Mouse (Mus musculus): ENCODE results near the gene Slc15a1.

Slc15a1 gene

DNA sequence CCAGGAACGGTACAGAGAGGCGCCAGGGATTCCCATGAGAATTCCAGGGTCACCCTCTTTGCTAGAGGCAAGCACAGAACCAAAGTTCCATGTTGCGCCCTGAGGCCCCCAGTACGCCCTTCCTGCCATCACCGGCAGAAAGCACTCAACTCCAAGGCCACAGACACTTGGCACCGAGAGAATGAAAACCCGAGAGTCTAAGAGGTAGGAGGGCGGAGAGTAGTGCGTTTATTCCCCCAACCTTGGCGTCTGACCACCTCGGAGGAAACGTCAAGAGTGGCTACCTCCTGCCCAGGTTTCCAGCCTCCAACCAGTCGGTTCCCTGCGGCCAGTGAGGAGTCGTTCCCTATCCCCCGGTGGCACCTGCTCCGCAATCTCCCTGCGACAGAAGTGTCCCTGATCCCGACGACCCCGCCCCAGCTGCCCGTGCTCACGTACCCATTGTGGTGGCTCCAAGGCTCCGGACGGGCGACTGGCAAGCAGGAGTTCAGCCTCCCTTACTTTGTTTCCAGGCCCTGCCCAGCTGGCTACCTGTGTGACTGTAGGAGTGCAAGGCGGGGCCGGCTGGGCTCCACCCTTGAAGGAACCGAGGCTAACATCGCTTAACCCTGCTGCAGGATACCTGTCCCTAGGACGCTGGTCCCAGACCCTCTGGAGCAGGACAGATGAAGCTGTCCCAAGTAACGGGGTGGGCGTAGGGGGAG lies at the start of gene Slc15a1:
Gene Slc15a1, minus strand, starts transcription at position 472 of the 704 bp plus-strand sequence.
- no peak for DNase-seq (ENCODE audit: low spot score in 2 of 2)

DNA sequence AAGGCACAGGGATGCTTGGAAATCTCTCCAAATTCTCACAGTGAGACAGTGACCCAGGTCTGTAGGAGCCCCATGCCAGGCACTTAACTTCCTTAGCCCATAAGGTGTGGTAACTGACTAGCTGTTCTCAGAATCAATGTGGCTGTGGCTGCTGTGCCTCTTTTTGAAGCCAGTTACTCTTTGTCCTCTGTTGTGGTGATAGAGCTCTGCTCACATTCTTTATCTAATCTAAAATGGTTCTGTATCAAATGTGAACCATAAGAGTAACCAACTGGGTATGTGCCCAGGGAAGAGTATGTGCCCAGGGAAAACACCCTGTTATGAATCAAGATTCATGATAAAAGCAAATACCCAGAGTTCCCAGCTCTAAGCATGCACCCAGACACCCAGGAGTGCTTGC lies 48.7 kb upstream of the Slc15a1 start:
- no peak for DNase-seq (ENCODE audit: low spot score in 2 of 2)

DNA sequence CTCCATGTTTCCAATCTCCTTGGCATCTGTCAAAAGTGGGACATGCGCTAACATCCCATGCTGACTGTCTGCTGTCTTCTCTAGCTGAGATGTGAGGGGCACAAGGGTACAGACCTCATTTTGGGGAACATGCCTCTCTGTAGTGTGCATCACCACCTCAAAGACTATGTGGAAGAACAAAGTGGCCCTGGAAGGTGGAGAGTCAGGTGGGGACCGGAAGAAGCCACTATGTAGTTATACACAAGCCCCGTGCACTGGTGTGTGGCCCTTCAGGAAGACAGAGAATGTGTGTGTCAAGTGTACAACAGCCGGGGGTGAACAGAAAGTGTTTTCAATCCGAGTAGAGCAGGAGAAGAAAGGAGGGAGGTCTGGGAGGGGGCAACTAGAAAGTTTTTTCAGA lies 47.5 kb upstream of the Slc15a1 start:
- DNase-seq (ENCODE audit: low spot score in 2 of 2) = no peak

DNA sequence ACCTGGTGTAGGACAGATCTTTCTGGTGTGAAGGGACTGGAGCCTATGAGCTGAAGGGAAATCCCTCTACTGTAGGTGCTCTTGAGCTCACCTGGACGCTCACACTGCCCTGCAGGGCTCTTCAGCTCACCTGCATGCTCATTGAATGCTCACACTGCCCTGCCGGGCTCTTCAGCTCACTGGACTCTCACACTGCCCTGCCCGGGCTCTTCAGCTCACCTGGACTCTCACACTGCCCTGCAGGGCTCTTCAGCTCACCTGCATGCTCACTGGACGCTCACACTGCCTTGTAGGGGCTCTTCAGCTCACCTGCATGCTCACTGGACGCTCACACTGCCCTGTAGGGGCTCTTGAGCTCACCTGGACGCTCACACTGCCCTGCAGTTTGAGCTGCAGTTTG lies 44.8 kb upstream of the Slc15a1 start:
- DNase-seq (ENCODE audit: low spot score in 2 of 2) = no peak

DNA sequence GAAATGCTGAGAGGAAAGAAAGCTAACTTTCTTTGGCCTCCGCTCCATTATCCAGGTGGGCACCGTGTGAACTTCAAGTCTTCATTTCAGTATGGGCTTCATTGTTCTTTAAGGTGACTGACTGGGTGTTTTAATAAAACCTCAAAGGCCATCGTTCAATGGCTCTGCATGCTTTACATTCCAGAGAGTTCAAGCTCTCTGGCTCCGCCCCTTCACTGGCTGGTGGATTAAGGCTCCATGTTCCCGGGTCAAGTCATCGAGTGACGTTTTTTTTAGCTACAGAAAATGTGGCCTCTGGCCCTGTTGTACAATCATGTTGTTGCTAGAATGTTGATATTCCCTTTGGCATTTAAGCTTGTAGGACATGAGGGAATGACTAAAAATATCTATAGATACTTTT lies 42.7 kb upstream of the Slc15a1 start:
- DNase-seq (ENCODE audit: low spot score in 2 of 2) = no peak

DNA sequence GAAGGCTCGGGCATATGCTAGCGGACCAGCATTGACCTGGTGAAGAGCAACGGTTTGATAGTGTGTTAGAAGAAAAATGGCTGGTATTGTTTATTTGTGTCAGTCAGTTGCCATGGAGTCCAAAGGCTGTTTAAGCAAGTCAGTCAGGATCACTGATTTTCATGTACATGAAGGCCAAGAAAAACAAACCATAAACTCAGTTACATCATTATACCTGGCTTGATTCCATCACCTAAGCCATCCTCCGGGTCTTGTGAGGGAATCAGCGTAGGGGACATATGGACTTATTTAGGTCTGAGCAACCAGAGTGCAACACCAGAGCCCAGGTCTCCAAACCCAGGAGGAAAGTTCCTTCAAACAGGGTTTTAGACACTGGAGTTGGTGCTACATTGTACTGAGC lies 41.6 kb upstream of the Slc15a1 start:
- DNase-seq (ENCODE audit: low spot score in 2 of 2) = no peak

DNA sequence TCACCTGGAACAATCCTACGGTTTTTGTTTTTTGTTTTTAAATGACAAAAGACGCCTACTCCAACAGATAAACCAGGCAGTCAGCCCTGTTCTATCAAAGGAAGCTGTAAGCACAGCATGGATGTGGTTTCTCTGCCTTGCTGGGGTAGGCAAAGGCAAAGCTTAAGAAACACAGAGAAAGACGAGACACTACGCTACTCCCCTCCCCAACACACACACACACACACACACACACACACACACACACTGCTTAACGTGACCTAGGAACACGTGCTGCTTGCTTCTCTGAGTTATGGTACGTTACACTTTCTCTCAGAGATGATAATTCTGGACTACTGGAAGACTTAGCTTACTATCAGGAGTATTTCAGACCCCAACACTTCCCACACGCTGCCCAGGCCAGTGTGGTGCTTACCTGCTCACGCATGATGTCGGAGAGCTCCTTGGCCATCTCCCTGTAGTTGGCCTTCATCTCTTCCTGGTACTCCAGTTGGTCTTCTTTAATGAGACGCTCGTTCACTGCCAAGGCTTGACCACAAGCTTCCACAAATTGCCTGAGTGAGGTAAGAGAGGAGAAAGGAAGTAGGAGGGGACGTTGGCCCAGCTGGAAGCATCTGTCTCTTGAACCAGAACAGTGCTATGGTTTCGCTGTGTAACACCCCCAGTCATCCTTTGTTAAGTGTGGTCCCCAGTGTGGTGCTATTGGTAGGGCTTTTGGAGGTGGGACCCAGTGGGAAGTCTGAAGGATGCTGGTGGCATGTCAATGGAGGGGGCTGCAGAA lies 40.7 kb upstream of the Slc15a1 start:
- DNase-seq (ENCODE audit: low spot score in 2 of 2) = no peak

DNA sequence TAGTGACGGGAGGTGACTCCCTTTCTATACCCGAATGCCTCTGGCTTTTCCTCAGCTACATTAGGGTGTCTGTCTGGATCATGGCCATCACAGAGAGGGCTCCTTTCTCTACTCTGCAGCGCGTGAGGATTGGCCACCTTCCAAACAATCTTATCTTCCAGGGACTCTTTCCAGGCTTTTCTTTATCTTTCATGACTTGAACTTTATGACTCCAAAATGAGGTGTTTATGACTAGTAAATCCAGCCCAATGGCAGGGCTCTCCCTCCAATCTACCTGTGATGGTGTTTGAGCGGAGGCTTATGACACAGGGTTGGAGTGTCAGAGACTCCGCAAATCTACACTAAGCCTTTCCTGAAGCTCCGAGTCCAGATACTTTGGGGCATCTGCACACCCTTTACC lies 36.2 kb upstream of the Slc15a1 start:
- DNase-seq (ENCODE audit: low spot score in 2 of 2) = no peak

DNA sequence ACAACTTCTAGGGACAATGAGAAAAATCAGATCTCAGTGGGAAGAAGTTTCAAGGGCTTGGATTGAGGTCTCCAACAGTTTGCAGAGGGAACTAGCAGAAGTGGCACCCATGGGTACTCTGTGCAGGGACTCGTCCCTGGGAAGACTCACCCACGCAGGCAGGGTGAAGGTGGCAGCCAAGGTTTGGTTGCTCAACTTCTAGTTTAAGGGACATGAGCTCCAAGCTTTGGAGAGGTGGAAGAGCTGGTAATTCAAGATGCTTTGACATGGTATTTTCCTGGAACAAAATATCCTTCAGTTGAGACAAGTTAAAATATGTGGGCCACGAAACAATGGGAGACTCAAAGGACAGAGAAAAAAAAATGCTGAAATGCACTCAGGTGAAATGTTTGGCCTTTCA lies 29.4 kb upstream of the Slc15a1 start:
- no peak for DNase-seq (ENCODE audit: low spot score in 2 of 2)

DNA sequence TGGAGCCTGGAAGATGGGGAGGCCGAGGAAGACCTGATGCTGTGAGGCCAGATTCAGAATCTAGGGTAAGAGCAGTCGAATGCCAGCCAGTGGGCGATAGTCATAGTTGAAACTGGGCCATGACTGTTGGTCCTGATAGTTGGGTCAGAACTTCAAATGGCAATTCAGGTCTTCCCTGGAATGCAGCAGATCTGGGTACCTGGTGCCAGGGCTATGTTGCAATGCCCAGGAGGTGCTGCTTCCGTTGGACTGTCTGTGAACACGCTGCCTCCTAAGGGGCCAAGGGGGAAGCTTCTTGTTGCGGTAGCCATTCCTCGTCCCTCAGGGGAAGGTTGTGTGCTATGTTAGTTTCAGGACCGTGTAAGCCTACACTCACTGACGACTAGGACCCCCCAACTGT lies 25.8 kb upstream of the Slc15a1 start:
- no peak for DNase-seq (ENCODE audit: low spot score in 2 of 2)

DNA sequence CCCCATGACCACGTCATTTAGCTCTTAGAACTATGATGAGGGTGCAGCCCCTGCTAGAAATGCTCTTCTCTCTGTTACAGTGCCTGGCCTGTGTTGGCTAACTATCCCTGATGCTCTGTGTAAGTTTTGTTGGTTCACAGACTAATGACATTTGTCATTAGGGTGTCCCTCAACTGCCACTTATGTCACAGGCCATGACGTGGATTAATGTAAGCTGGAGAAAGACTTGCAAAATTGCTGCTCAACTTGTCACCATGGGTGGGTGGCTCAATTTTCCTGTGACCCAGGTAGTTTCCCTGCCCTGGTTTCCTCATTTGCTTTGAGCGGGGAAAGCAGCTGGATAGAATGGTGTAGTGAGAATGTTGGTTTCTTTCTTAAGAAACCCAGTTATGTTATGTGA lies 22.8 kb upstream of the Slc15a1 start:
- no peak for DNase-seq (ENCODE audit: low spot score in 2 of 2)

DNA sequence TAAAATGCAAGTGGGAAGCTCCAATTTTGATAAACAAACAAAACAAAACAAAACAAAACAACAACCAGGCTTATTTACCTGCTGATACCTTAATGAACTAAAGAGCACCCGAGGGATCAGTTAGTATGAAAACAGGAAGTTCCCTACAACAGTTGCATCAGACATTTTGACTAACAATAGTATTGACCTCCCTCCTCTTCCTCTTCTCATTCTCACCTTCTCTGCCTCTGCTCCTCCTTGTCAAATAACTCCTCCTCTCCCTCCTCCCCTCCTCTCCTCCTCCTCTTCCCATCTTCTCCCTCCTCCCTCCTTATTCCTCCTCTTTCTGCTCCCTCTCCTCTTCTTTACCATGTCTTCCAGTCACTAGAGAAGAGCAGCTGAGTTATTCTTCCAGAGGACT lies 22.1 kb upstream of the Slc15a1 start:
- DNase-seq (ENCODE audit: low spot score in 2 of 2) = no peak

DNA sequence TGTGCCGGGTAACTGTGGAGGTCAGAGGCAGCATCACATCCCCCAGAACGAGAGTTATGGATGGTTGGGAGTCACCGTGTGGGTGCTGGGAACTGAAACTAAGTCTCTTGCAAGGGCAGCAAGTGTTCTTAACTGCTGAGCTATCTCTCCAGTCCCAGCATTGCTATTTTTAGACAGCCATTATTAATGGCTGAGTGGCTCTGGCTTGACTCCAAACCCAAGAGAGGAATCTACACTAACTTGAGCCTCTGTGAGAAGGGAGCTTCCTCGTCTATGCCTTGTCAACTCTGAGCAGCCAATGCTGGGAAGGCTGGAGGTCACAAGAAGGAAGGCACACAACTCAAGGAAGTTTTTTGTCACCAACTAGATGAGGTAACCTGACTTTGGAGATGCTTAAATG lies 16.7 kb upstream of the Slc15a1 start:
- DNase-seq (ENCODE audit: low spot score in 2 of 2) = no peak

DNA sequence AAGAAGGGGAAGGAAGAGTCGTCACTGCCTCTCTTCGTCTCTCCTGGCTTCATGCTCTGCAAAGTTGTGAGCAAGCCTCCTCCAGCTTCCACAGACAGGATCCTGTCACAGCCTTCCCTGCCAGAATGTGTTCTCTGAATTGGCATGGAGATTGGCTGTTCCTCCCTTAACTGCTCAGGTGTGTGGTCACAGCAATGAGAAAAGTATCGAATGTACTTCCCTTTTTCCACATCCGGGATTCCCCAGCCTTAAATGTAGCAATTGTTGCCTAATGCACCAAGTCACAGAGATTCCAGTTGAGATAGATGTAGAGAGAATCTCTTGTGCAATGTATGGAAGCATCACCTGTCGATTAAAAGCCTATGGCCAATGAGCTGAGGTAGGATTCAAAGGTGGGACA lies 11.8 kb upstream of the Slc15a1 start:
- no peak for DNase-seq (ENCODE audit: low spot score in 2 of 2)

DNA sequence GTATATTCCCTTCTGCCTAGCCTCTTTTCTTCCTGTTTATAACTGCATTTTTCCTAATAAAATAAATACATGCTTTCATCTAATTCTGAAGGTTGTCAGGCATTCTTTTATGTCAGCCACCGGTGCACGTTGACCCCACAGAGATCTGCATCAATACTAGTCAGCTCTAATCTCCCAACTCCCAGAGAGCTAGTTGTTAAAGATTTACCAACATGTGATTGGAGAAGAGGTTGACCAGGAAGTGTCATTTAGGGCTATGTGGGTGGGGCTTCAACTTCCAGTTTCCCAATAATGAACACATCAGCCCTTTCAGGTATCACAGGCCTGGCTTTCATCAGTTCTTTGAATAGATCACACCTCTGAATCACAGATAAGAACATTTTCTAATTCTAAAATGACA lies 3.9 kb upstream of the Slc15a1 start:
- DNase-seq (ENCODE audit: low spot score in 2 of 2) = no peak

DNA sequence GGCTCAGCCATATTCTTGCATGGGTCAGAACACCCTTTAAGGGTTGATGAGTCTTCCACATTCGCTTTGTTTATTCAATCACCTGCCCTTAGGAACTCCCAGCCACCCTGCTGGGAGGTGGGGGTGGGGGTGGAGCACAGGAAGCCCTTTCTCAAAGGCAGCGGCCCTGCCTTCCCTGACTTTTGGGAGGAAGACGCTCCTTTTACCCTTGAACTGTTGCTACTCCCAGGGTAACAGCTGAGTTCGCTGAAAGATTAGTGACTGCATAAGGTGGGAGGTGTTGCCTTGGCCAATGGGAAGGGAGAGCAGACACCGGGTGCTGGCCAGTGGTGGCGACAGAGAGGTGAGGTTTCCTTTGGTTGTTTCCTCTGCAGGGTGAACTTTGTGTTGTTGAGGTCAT lies 1.3 kb upstream of the Slc15a1 start:
- no peak for DNase-seq (ENCODE audit: low spot score in 2 of 2)

DNA sequence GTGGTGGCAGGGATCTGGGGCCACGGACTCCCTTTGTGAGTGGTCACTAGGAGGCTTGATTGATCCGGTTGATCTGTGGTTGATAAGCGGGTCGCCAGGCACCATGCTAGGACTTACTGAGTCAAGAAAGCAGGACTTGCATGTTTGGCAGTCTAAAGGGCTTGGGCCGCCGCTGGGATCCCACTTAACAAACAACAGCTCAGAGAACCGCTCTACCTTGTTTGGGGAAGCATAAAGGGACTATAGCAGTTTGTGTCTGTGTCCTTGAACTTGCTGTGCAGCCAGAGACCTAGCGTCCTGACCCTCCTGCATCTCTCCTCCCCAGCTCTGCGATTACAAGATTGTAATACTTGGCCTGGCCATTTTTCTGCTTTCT lies 421 bp upstream of the Slc15a1 start:
- DNase-seq (ENCODE audit: low spot score in 2 of 2) = no peak

DNA sequence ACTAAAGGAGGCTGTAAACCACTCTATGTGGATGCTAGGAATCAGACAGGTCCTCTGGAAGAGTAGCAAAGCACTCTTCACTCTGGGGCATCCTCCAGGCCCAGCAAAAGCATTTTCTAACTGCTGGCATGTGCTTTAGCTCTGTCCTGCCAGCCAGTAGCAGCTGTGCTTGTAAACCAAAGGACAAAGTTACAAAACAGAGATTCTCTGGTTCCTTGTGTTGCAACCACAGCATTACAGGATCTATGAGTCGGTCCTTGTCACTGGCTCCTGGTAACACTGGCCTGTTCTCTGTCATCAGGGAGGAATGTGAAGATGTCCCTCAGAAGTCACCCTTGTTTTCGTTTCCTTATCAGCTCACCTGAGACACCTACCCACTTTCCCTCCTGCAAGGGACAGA lies 4.5 kb downstream of the Slc15a1 start:
- no peak for DNase-seq (ENCODE audit: low spot score in 2 of 2)

DNA sequence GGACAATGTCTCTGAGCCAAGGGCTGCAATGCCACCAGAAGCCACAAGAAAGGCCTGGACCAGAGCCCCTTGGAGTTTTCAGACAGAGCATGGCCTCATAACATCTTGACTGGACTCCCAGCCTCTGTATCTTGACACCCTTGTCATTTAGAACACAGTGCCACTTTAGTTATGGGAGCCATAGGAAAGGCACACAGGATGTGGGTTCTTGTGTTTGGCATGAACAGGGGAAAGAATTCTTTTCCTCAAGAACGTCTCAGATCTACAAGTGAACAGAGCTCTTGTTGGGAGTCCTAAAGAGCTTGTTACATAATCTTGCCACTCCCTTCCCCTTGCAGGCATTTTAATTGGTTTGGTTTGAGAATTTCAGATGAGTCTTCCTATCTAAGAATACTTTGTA lies 5.3 kb downstream of the Slc15a1 start:
- DNase-seq (ENCODE audit: low spot score in 2 of 2) = no peak

DNA sequence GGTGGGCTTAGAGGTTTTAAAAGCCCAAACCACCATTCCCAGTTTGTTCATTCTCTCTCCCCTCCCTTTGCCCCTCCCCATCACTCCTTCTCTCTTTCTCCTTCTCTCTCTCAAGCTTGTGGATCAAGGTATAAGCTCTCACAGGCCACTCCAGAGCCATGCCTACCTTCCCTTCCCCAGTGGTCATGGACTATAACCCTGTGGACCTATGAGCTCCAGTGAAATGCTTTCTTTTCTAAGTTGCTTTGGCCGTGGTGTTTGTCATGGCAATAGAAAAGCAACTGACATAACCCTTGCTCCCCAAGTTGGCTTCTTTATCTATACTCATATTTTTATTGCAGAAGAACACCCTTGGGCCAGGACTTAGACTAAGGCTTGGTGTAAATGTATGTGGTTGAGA lies 7.3 kb downstream of the Slc15a1 start:
- DNase-seq (ENCODE audit: low spot score in 2 of 2) = no peak

DNA sequence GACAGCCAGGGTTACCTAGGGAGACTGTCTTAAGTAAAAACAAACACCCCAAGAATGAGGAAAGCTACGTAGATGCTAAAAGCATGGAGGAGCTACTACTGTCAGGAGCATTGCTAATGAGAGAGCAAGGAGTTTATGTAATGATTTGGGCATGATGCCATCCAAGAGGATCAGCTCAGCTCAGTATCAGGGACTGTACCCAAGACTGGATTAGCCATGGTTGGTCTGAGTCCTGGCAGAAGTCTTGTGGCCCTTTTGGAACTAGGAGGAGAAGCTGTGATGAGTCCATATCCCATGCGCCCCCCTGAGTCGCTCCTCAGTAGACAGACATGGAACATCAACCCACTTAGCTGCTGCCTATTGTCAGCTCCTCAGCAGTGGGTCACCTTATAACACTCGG lies 9.3 kb downstream of the Slc15a1 start:
- no peak for DNase-seq (ENCODE audit: low spot score in 2 of 2)

DNA sequence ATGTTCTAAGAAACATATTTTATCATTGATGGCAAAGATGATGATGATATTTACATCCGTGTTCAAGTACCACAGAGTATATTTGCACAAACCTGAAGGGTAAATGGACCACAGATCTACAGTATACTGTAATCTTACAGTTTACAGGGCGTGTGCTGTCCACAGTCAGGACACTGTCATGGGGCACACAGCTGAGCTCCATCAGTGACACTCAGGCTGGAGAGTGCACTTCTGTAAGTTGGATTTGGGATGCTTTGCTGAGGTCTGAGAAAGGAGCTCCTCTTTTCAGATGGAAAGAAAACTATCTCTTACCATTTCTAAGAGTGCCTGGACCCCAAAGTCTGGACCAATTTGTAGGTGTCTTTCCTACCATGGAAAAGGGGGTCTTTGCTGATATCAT lies 9.9 kb downstream of the Slc15a1 start:
- DNase-seq (ENCODE audit: low spot score in 2 of 2) = no peak

DNA sequence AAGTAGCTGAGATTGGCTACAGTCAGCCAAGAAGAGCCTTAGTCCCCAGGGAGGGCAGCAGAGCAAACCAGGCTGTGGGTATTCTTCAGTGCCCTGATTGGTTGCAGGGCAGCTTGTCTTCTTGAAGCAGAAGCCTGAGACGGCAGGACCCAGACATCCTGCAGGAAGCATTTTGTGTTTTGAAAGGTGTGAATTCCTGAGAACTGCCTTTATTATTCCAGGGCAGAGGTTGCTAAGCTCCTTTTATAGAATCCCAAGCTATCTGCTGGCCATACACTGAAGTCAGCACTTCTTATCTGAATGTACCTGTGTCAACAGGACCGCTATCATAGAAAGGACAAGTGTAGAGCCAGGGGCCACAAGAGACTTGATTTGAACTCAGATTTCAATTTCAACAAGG lies 10.8 kb downstream of the Slc15a1 start:
- DNase-seq (ENCODE audit: low spot score in 2 of 2) = no peak

DNA sequence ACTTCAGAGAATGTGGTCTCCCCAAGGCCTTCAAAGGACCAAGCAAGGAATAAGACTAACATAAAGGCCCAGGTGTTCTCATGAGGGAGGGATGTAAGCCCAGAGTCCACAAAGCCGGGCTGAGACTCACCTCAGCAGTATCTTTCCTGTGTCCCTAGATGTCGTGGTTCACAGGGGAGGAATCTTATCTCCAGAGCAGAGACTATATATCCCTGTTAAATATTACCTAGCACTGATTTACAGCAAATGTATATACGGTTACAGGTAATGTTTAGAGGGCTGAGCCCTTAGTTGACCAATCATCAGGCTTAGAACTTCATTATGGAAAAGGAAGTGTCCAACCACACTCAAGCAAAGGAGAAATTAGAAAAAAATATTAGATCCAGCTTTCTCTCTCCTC lies 11.3 kb downstream of the Slc15a1 start:
- no peak for DNase-seq (ENCODE audit: low spot score in 2 of 2)

All from natural killer cell, adult 2 months (primary cell).